Mouse (Mus musculus) stomach, embryonic 14.5 days (tissue): ENCODE measurements around the gene Gtf2h3. TPM values are rescaled to one million over a fixed set of nuclear protein-coding genes. Genes with fewer than 3 reads are reported as not detected.
A peak's percentile ranks its signal among the peaks of the same experiment; 100 is the strongest.
"Not testable (repeated sequence)": the region's sequence is repeated elsewhere in the genome, so short reads cannot be mapped to it uniquely, and the experiment has no call there.

Source experiments
- ATAC-seq: fragments of 200-750 bp; cut with Nextera tagmentation; 2 replicates; pipeline ENCODE4 v1.8.0; 2017; ENCODE audit warnings: low read depth, moderate TSS enrichment; ENCODE audit not compliant: insufficient number of reproducible peaks, insufficient read depth, low FRiP score
- H3K27ac ChIP-seq: fragments of 300-500 bp; sonication (generic); 2 replicates; pipeline ENCODE4 v1.5.1; 2014; ENCODE audit warnings: mild to moderate bottlenecking, low read length, moderate library complexity, mixed read lengths
- H3K27me3 ChIP-seq: fragments of 300-500 bp; sonication (generic); 2 replicates; pipeline ENCODE4 v1.6.1; 2014; ENCODE audit warnings: low read length, control low read depth, mixed read lengths; ENCODE audit not compliant: control insufficient read depth, insufficient read depth
- H3K36me3 ChIP-seq: fragments of 300-500 bp; sonication (generic); 2 replicates; pipeline ENCODE4 v1.6.1; 2014; ENCODE audit warnings: mild to moderate bottlenecking, control low read depth, low read length, moderate library complexity, mixed read lengths; ENCODE audit not compliant: control insufficient read depth, insufficient read depth
- H3K4me1 ChIP-seq: fragments of 300-500 bp; sonication (generic); 2 replicates; pipeline ENCODE4 v1.6.1; 2014; ENCODE audit warnings: low read length, control low read depth, mixed read lengths; ENCODE audit not compliant: control insufficient read depth, insufficient read depth
- H3K4me2 ChIP-seq: fragments of 300-500 bp; sonication (generic); replicated peaks from 2 replicates; pipeline ENCODE4 v1.6.1; 2014; ENCODE audit warnings: low read depth, low read length, control low read depth
- H3K4me3 ChIP-seq: fragments of 300-500 bp; sonication (generic); 2 replicates; pipeline ENCODE4 v1.5.1; 2014; ENCODE audit warnings: low read depth, low read length, control low read depth
- H3K9ac ChIP-seq: fragments of 300-500 bp; sonication (generic); replicated peaks from 2 replicates; pipeline ENCODE4 v1.6.1; 2014; ENCODE audit warnings: low read depth, mild to moderate bottlenecking, control low read depth, low read length, moderate library complexity, mixed read lengths
- H3K9me3 ChIP-seq: fragments of 300-500 bp; sonication (generic); 2 replicates; pipeline ENCODE4 v1.6.1; 2016; ENCODE audit warnings: low read depth, low read length, control low read depth; ENCODE audit not compliant: control insufficient read depth
- WGBS: fragments of 180-500 bp; shearing (Covaris S2); extraction: QIAGEN DNeasy Blood & Tissue Kit; methylation state at CpG from one replicate; pipeline ENCODE4 v1.1.7; 2014; 5-methylcytosine and 5-hydroxymethylcytosine counted together
- polyA plus RNA-seq: library from polyadenylated mRNA; unstranded; fragments of >200 nt; fragmentation: Nextera tagmentation; extraction: Ambion mirVana; gene quantifications from 2 replicates; pipeline ENCODE4 v1.2.1, GENCODE M21; 2014

Gene Gtf2h3
- polyA plus RNA-seq, 1 experiment from 2014 or later = 73.6 TPM

DNA sequence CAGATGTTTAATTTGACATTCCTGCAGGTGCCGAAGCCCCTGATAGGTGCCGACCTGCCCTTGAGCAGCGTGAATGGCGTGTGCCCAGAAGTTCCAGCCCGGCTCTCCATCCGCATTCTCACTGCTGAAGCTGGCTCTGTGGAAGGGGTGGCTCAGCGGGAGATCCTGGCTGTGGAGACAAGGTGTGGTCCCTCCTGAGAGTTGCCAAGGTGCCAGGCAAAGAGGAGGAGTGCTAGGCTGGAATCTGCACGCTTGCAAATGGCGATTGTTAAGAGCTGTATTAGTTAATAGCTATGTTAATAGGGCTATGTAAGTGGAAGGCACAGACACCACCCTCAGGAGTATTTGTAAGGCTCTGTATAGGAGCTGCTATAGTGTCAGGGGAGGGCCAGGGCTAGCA, 45.4 kb downstream of the Gtf2h3 start:
- whole genome bisulfite sequencing = 87% methylated on average over 9 of the region's 9 CpGs
- ATAC-seq = no peak
- H3K4me1 ChIP-seq = peaks cover 5% of the 10 kb centered on the region; the same call in 1 of the 2 replicates
- H3K27me3 ChIP-seq = no peaks in the 10 kb centered on the region
- H3K9ac ChIP-seq = no peak overlapping the region
- H3K4me2 ChIP-seq = no peak overlapping the region
- no peak overlapping the region for H3K4me3 ChIP-seq
- H3K36me3 ChIP-seq = 0 out of 2 replicates have a peak, but pooled peaks cover 3% of the 10 kb centered on the region
- H3K9me3 ChIP-seq = no peaks in the 10 kb centered on the region
- no peak overlapping the region for H3K27ac ChIP-seq

DNA sequence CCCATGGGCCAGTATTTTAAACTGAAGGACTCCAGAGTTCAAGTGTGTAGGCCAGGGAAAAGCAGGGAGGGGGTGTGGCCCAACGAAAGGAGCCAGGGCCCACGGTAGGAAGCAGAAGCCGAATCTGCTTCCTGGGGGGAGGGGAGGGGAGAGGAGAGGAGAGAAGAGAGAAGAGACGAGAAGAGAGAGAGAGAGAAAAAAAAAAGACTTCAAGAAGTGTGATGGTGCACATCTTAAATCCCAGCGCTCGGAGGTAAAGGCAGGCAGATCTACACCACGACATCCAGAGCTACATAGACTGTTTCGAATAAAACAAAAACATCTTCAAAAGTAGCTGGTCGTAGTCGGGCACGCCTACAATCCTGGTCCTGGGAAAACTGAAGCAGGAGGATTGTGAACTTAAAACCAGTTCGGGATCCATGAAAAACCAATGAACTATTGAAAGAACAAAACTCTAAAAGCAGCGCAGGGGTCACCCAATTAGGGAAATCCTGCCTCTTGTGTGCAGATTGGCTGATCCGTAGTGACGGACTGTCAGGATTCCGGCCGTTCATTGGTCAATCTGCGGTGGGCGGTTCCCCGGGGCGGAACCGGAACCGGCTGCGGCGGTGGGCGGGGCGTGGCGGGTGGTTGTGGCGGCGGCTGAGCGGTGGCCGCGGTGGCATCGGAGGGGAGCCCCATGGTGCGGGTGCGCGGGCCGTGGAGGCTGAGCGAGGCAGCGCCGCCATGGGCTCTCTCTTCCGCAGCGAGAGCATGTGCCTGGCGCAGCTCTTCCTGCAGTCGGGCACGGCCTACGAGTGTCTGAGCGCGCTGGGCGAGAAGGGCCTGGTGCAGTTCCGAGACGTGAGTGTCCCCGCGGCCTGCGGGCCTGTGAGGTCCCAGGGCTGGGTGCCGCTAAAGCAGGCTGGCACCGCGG, 49.8 kb downstream of the Gtf2h3 start, which contains the start of gene Atp6v0a2:
Atp6v0a2 (plus strand) TSS at position 129 of the 916 bp plus-strand sequence.
- H3K9ac ChIP-seq = peak within 1 kb of the TSS; percentile 77
- H3K4me1 ChIP-seq = peaks cover 11% of the 10 kb centered on the region; the same call in 1 of the 2 replicates
- H3K27ac ChIP-seq = peak within 1 kb of the TSS; percentile 85
- peak within 1 kb of the TSS; percentile 96 for H3K4me3 ChIP-seq
- peak; percentile 95 for ATAC-seq
- WGBS = under 1% methylated on average over 58 of the region's 58 CpGs
- H3K36me3 ChIP-seq = 0 out of 2 replicates have a peak, but pooled peaks cover 3% of the 10 kb centered on the region
- no peaks in the 10 kb centered on the region for H3K9me3 ChIP-seq
- no peaks in the 10 kb centered on the region for H3K27me3 ChIP-seq
- peak within 1 kb of the TSS; percentile 69 for H3K4me2 ChIP-seq

DNA sequence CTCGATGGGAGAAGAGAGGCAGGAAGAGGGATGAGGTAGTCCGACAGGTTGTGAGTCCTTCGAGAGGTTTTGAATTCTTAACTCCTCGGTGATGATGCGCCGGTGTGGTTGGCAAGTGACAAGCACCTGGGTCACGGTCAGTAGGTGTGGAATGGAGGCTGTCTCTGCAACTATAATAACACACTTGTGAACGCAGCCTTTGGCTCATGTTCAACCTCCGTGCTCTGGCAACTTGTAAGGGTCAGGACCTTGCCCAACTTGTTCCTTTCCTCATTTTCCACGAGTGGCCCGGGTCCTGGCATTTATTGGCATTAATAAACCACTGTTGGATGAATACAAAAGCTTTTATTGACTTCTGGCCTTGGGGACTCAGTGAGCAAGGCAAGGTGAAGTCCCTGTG, 50.7 kb downstream of the Gtf2h3 start:
- WGBS = 16% methylated on average over 11 of the region's 11 CpGs
- H3K4me2 ChIP-seq = peak overlapping the region; percentile 59
- H3K9ac ChIP-seq = peak overlapping the region; percentile 77
- H3K9me3 ChIP-seq = no peaks in the 10 kb centered on the region
- H3K4me1 ChIP-seq = peaks cover 11% of the 10 kb centered on the region; the same call in 1 of the 2 replicates
- no peak for ATAC-seq
- H3K27me3 ChIP-seq = no peaks in the 10 kb centered on the region
- H3K4me3 ChIP-seq = peak overlapping the region; percentile 96
- no peak overlapping the region for H3K27ac ChIP-seq
- peaks cover 10% of the 10 kb centered on the region; the same call in 1 of the 2 replicates for H3K36me3 ChIP-seq

DNA sequence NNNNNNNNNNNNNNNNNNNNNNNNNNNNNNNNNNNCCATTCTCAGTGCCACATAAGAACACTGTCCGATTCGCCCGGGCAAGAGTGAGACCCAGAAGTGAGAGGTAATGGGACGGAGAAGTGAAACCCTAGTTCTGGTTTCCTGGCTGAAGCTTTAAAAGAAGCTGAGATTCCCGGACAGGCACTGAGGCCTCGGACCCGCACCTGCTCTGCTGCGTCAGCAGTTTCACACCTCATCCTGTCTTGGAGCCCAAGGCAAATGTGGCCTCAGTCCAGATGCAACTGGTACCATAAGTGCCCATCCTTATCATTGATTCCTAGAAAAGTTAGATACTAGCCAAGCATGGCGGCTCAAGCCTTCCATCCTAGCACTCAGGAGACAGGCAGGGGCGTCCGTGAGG, 52.7 kb downstream of the Gtf2h3 start:
- no peak overlapping the region for H3K4me3 ChIP-seq
- H3K27ac ChIP-seq = no peak overlapping the region
- WGBS = 88% methylated on average over 11 of the region's 11 CpGs
- ATAC-seq = no peak
- H3K4me1 ChIP-seq = peaks cover 11% of the 10 kb centered on the region; the same call in 1 of the 2 replicates
- H3K9ac ChIP-seq = no peak overlapping the region
- no peaks in the 10 kb centered on the region for H3K9me3 ChIP-seq
- peaks cover 25% of the 10 kb centered on the region for H3K36me3 ChIP-seq
- H3K4me2 ChIP-seq = no peak overlapping the region
- H3K27me3 ChIP-seq = no peaks in the 10 kb centered on the region

DNA sequence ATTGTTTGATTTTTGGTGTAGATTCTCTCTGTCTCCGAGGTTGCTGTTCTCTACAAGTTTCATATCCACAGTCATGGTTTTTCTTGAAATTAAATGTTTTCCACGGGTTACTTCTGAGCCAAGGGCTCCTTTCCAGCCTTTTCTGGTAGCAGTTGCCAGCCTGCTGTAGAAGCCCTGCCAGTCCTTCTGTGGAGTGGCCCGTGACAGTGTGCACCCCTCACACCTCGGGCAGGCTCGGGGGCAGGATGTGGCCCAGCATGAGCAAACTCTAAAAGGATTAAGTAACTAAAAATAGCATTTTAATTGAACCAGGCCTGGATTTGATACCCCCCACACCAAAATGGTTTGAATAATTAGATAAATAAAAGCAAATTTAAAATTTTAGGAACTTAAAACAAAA, 53.5 kb downstream of the Gtf2h3 start:
- H3K9me3 ChIP-seq = no peaks in the 10 kb centered on the region
- ATAC-seq = no peak
- H3K27me3 ChIP-seq = no peaks in the 10 kb centered on the region
- H3K4me3 ChIP-seq = no peak overlapping the region
- H3K9ac ChIP-seq = no peak overlapping the region
- H3K4me2 ChIP-seq = no peak overlapping the region
- peaks cover 30% of the 10 kb centered on the region for H3K36me3 ChIP-seq
- 76% methylated on average over 5 of the region's 5 CpGs for WGBS
- H3K4me1 ChIP-seq = peaks cover 11% of the 10 kb centered on the region; the same call in 1 of the 2 replicates
- H3K27ac ChIP-seq = no peak overlapping the region

DNA sequence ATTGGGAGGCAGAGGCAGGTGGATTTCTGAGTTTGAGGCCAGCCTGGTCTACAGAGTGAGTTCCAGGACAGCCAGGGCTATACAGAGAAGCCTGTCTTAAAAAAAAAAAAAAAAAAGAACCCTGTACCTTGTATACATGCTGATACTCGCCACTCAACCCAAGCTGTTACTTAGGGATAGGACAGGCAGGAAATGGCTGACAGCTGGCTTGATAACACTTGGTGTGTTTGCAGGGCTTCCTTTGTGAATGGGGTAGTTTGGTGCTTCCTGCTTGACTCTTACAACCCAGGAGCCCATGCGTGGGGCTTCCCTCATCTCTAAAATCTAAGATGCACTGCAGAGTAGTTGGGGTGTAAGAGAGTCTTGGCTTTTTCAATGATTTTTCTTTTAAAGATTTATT, 54.5 kb downstream of the Gtf2h3 start:
- H3K4me1 ChIP-seq = peaks cover 6% of the 10 kb centered on the region; the same call in 1 of the 2 replicates
- no peak overlapping the region for H3K4me3 ChIP-seq
- no peaks in the 10 kb centered on the region for H3K27me3 ChIP-seq
- H3K9me3 ChIP-seq = no peaks in the 10 kb centered on the region
- no peak overlapping the region for H3K4me2 ChIP-seq
- peaks cover 36% of the 10 kb centered on the region for H3K36me3 ChIP-seq
- H3K27ac ChIP-seq = no peak overlapping the region
- no peak for ATAC-seq
- WGBS = 70% methylated on average over 2 of the region's 2 CpGs
- H3K9ac ChIP-seq = no peak overlapping the region

DNA sequence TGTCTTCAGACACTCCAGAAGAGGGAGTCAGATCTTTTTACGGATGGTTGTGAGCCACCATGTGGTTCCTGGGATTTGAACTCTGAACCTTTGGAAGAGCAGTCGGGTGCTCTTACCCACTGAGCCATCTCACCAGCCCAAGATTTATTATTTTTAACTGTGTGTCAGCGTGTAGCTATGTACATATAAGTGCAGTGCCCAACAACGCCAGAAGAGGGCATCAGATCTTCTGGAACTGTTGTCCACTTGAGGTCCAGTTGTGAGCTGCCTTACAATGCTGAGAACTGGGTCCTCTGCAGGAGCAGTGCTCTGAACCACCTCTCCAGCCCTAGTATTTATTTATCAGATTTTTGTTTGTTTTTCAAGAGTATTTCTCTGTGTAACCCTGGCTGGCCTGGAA, 56.1 kb downstream of the Gtf2h3 start:
- H3K4me1 ChIP-seq, H3K27ac ChIP-seq, H3K4me3 ChIP-seq, H3K9me3 ChIP-seq, H3K4me2 ChIP-seq, H3K27me3 ChIP-seq, ATAC-seq, H3K9ac ChIP-seq: not testable (repeated sequence)
- peaks cover 51% of the 10 kb centered on the region for H3K36me3 ChIP-seq
- WGBS = 80% methylated on average over 4 of the region's 4 CpGs

DNA sequence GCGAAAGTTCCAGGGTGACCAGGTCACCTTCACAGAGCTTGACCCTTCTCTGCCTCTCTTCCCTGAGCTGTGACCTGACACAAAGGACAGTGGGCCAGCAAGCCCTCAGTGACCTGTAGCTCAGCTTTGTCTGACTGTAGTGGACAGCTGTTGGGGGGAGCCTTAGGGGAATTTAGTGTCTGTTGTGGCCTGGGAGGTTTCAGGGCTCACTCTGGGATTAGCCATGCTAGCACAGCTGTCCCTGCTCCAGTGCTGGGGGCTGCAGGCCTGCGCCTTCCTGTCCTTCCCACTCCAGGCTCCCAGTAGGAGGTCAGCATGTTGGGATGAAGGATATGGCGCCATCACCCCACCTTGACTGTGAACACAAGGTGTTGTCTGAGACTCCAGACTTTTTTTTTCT, 57.2 kb downstream of the Gtf2h3 start:
- Histone ChIP-seq H3K4me1 (no peaks in the 10 kb centered on the region), H3K36me3 (peaks cover 57% of the 10 kb centered on the region), H3K9ac (no peak overlapping the region), H3K4me3 (no peak overlapping the region), H3K27me3 (no peaks in the 10 kb centered on the region), H3K4me2 (no peak overlapping the region), H3K9me3 (no peaks in the 10 kb centered on the region), H3K27ac (no peak overlapping the region)
- WGBS = 92% methylated on average over 3 of the region's 3 CpGs
- no peak for ATAC-seq
